Mouse (Mus musculus): ENCODE data around the gene Plxna2. TPM values are rescaled to one million over a fixed set of nuclear protein-coding genes. Genes with fewer than 3 reads are reported as not detected.
A peak's percentile ranks its signal among the peaks of the same experiment; 100 is the strongest.

Gene Plxna2
- polyA plus RNA-seq, 1 experiment from 2014 or later = 26.4 TPM

- Histone ChIP-seq H3K4me3 (ENCODE audit: low read depth, low read length) (no peak overlapping the region), H3K9me3 (ENCODE audit: control insufficient read depth, low read length) (no peaks in the 10 kb centered on the region), H3K27me3 (ENCODE audit: control insufficient read depth, insufficient read depth, low read length) (no peaks in the 10 kb centered on the region), H3K4me1 (ENCODE audit: control insufficient read depth, insufficient read depth, low read length) (no peaks in the 10 kb centered on the region), H3K27ac (ENCODE audit: low read depth, low read length) (no peak overlapping the region), H3K4me2 (ENCODE audit: low read depth) (no peak overlapping the region), H3K9ac (ENCODE audit: low read length) (no peak overlapping the region), H3K36me3 (ENCODE audit: control insufficient read depth, insufficient read depth, low read length) (no peaks in the 10 kb centered on the region)
- ATAC-seq (ENCODE audit: insufficient read depth, low FRiP score, low TSS enrichment) = no peak
- DNase-seq (ENCODE audit: low spot score) = no peak
- WGBS = 70% methylated on average over 5 of the region's 5 CpGs
Measured at GRCm38 (mm10) chr1:194607406-194608261, 10.4 kb upstream of the Plxna2 start.

- 14% methylated on average over 2 of the region's 2 CpGs for WGBS
- Histone ChIP-seq H3K27ac (ENCODE audit: low read depth, low read length) (no peak overlapping the region), H3K9me3 (ENCODE audit: control insufficient read depth, low read length) (no peaks in the 10 kb centered on the region), H3K9ac (ENCODE audit: low read length) (no peak overlapping the region), H3K27me3 (ENCODE audit: control insufficient read depth, insufficient read depth, low read length) (no peaks in the 10 kb centered on the region), H3K4me1 (ENCODE audit: control insufficient read depth, insufficient read depth, low read length) (no peaks in the 10 kb centered on the region), H3K36me3 (ENCODE audit: control insufficient read depth, insufficient read depth, low read length) (no peaks in the 10 kb centered on the region), H3K4me2 (ENCODE audit: low read depth) (no peak overlapping the region), H3K4me3 (ENCODE audit: low read depth, low read length) (no peak overlapping the region)
- no peak for DNase-seq (ENCODE audit: low spot score)
- no peak for ATAC-seq (ENCODE audit: insufficient read depth, low FRiP score, low TSS enrichment)
Measured at GRCm38 (mm10) chr1:194610516-194610915, 7.5 kb upstream of the Plxna2 start.

GRCm38 (mm10) chr1:194612628-194613027 is 5.4 kb upstream of the Plxna2 start:
- Histone ChIP-seq H3K27ac (ENCODE audit: low read depth, low read length) (no peak overlapping the region), H3K27me3 (ENCODE audit: control insufficient read depth, insufficient read depth, low read length) (no peaks in the 10 kb centered on the region), H3K4me3 (ENCODE audit: low read depth, low read length) (no peak overlapping the region), H3K4me2 (ENCODE audit: low read depth) (no peak overlapping the region), H3K9me3 (ENCODE audit: control insufficient read depth, low read length) (no peaks in the 10 kb centered on the region), H3K9ac (ENCODE audit: low read length) (no peak overlapping the region), H3K4me1 (ENCODE audit: control insufficient read depth, insufficient read depth, low read length) (no peaks in the 10 kb centered on the region), H3K36me3 (ENCODE audit: control insufficient read depth, insufficient read depth, low read length) (no peaks in the 10 kb centered on the region)
- WGBS = 92% methylated on average over 1 of the region's 1 CpGs
- ATAC-seq (ENCODE audit: insufficient read depth, low FRiP score, low TSS enrichment) (no peak), DNase-seq (ENCODE audit: low spot score) (no peak)

- H3K27me3 ChIP-seq (ENCODE audit: control insufficient read depth, insufficient read depth, low read length) = no peaks in the 10 kb centered on the region
- ATAC-seq (ENCODE audit: insufficient read depth, low FRiP score, low TSS enrichment) (0 out of 2 replicates have a peak, but pooled peaks have one; percentile 22), DNase-seq (ENCODE audit: low spot score) (peak; percentile 13)
- H3K4me2 ChIP-seq (ENCODE audit: low read depth) = no peak overlapping the region
- H3K9ac ChIP-seq (ENCODE audit: low read length) = no peak overlapping the region
- H3K4me1 ChIP-seq (ENCODE audit: control insufficient read depth, insufficient read depth, low read length) = no peaks in the 10 kb centered on the region
- no peaks in the 10 kb centered on the region for H3K9me3 ChIP-seq (ENCODE audit: control insufficient read depth, low read length)
- H3K4me3 ChIP-seq (ENCODE audit: low read depth, low read length) = no peak overlapping the region
- H3K27ac ChIP-seq (ENCODE audit: low read depth, low read length) = no peak overlapping the region
- WGBS = 39% methylated on average over 2 of the region's 2 CpGs
- H3K36me3 ChIP-seq (ENCODE audit: control insufficient read depth, insufficient read depth, low read length) = no peaks in the 10 kb centered on the region
Measured at GRCm38 (mm10) chr1:194613271-194613834, 4.7 kb upstream of the Plxna2 start.

- H3K9ac ChIP-seq (ENCODE audit: low read length) = no peak overlapping the region
- no peaks in the 10 kb centered on the region for H3K36me3 ChIP-seq (ENCODE audit: control insufficient read depth, insufficient read depth, low read length)
- no peaks in the 10 kb centered on the region for H3K9me3 ChIP-seq (ENCODE audit: control insufficient read depth, low read length)
- no peak overlapping the region for H3K27ac ChIP-seq (ENCODE audit: low read depth, low read length)
- H3K27me3 ChIP-seq (ENCODE audit: control insufficient read depth, insufficient read depth, low read length) = no peaks in the 10 kb centered on the region
- H3K4me2 ChIP-seq (ENCODE audit: low read depth) = no peak overlapping the region
- WGBS = 90% methylated on average over 5 of the region's 5 CpGs
- no peaks in the 10 kb centered on the region for H3K4me1 ChIP-seq (ENCODE audit: control insufficient read depth, insufficient read depth, low read length)
- ATAC-seq (ENCODE audit: insufficient read depth, low FRiP score, low TSS enrichment) (no peak), DNase-seq (ENCODE audit: low spot score) (no peak)
- no peak overlapping the region for H3K4me3 ChIP-seq (ENCODE audit: low read depth, low read length)
Measured at GRCm38 (mm10) chr1:194613923-194614830, 3.8 kb upstream of the Plxna2 start.

GRCm38 (mm10) chr1:194616136-194616535 is 1.9 kb upstream of the Plxna2 start:
- H3K9me3 ChIP-seq (ENCODE audit: control insufficient read depth, low read length) = no peaks in the 10 kb centered on the region
- no peaks in the 10 kb centered on the region for H3K36me3 ChIP-seq (ENCODE audit: control insufficient read depth, insufficient read depth, low read length)
- H3K4me2 ChIP-seq (ENCODE audit: low read depth) = no peak overlapping the region
- no peak overlapping the region for H3K27ac ChIP-seq (ENCODE audit: low read depth, low read length)
- 73% methylated on average over 1 of the region's 1 CpGs for WGBS
- H3K4me3 ChIP-seq (ENCODE audit: low read depth, low read length) = no peak overlapping the region
- no peak overlapping the region for H3K9ac ChIP-seq (ENCODE audit: low read length)
- no peaks in the 10 kb centered on the region for H3K4me1 ChIP-seq (ENCODE audit: control insufficient read depth, insufficient read depth, low read length)
- ATAC-seq (ENCODE audit: insufficient read depth, low FRiP score, low TSS enrichment) (no peak), DNase-seq (ENCODE audit: low spot score) (no peak)
- H3K27me3 ChIP-seq (ENCODE audit: control insufficient read depth, insufficient read depth, low read length) = no peaks in the 10 kb centered on the region

- 0 out of 2 replicates have a peak, but pooled peaks have one; percentile 24 for ATAC-seq (ENCODE audit: insufficient read depth, low FRiP score, low TSS enrichment)
- DNase-seq (ENCODE audit: low spot score) = peak; percentile 82
- Histone ChIP-seq H3K9me3 (ENCODE audit: control insufficient read depth, low read length) (no peaks in the 10 kb centered on the region), H3K4me3 (ENCODE audit: low read depth, low read length) (peak overlapping the region; percentile 86), H3K27me3 (ENCODE audit: control insufficient read depth, insufficient read depth, low read length) (no peaks in the 10 kb centered on the region), H3K9ac (ENCODE audit: low read length) (peak overlapping the region; percentile 6; the same call in 1 of the 2 replicates), H3K27ac (ENCODE audit: low read depth, low read length) (no peak overlapping the region), H3K36me3 (ENCODE audit: control insufficient read depth, insufficient read depth, low read length) (no peaks in the 10 kb centered on the region), H3K4me1 (ENCODE audit: control insufficient read depth, insufficient read depth, low read length) (peaks cover 21% of the 10 kb centered on the region), H3K4me2 (ENCODE audit: low read depth) (peak overlapping the region; percentile 74)
- WGBS = 3% methylated on average over 19 of the region's 19 CpGs
Measured at GRCm38 (mm10) chr1:194618841-194619311, 858 bp downstream of the Plxna2 start.

- H3K27ac ChIP-seq (ENCODE audit: low read depth, low read length) = peak overlapping the region; percentile 77
- ATAC-seq (ENCODE audit: insufficient read depth, low FRiP score, low TSS enrichment) (peak; percentile 94), DNase-seq (ENCODE audit: low spot score) (peak; percentile 89)
- H3K4me1 ChIP-seq (ENCODE audit: control insufficient read depth, insufficient read depth, low read length) = peaks cover 28% of the 10 kb centered on the region
- no peaks in the 10 kb centered on the region for H3K27me3 ChIP-seq (ENCODE audit: control insufficient read depth, insufficient read depth, low read length)
- peak overlapping the region; percentile 74 for H3K4me2 ChIP-seq (ENCODE audit: low read depth)
- under 1% methylated on average over 62 of the region's 62 CpGs for WGBS
- H3K36me3 ChIP-seq (ENCODE audit: control insufficient read depth, insufficient read depth, low read length) = no peaks in the 10 kb centered on the region
- H3K9ac ChIP-seq (ENCODE audit: low read length) = peak overlapping the region; percentile 86
- peak overlapping the region; percentile 86 for H3K4me3 ChIP-seq (ENCODE audit: low read depth, low read length)
- no peaks in the 10 kb centered on the region for H3K9me3 ChIP-seq (ENCODE audit: control insufficient read depth, low read length)
Measured at GRCm38 (mm10) chr1:194619353-194620244, 1.6 kb downstream of the Plxna2 start.
